18 mouse cellular contexts compared by ENCODE assay signal in genomic region chr10:60230321-60231088, GRCm38 (mm10). TPM values are rescaled to one million over a fixed set of nuclear protein-coding genes. Genes with fewer than 3 reads are reported as not detected.
DNase-seq lines count a peak whose midpoint lies in the region; ATAC-seq and TF ChIP-seq lines count a peak whose summit lies in the region.
"Had no signal": no experiment of that assay in that cellular context is flagged by ENCODE, and none has a peak within 500 bp of the region (broad histone marks: within the 10 kb centered on the region; RNA-seq: fewer than 3 reads in every experiment).

No protein-coding gene starts in this region.

- H3K27me3 ChIP-seq in spleen, adult 2 months (ENCODE audit: control insufficient read depth, insufficient read depth, low read length) = no peaks in the 10 kb centered on the region
- no peaks in the 10 kb centered on the region for H3K27me3 ChIP-seq in limb, embryonic 15.5 days
- H3K27me3 ChIP-seq in thymus, adult 2 months (ENCODE audit: control insufficient read depth, insufficient read depth, low read length) = no peaks in the 10 kb centered on the region

- ATAC-seq in limb, embryonic 15.5 days (ENCODE audit: insufficient number of reproducible peaks, low FRiP score, low TSS enrichment, low read depth) = 0 out of 2 replicates have a peak, but pooled peaks have one; percentile 32
- ATAC-seq: inflammation-experienced regulatory T-cells, adult 6 months had no signal

- DNase-seq in spleen, adult 2 months (ENCODE audit: low read depth in 1 of 2, low spot score in 2 of 2) = peak in 1 of 2 experiments; percentile 50
- no peak for DNase-seq in spleen, postnatal 10 days (ENCODE audit: low spot score in 2 of 2)
- DNase-seq in urinary bladder, postnatal 14 days (ENCODE audit: low spot score) = peak; percentile 76
- DNase-seq in ovary, adult 18-20 months (ENCODE audit: low spot score) = no peak
- DNase-seq in adrenal gland, adult 18-20 months (ENCODE audit: low spot score in 2 of 2) = no peak
- DNase-seq in thymus, adult 2 months = no peak
- DNase-seq: adrenal gland, adult 8-10 months; cerebellum, adult 11 months; cerebellum, postnatal 14 days; gastrocnemius, postnatal 14 days; lung, adult 18-20 months had no signal

- H3K4me2 ChIP-seq in limb, embryonic 15.5 days = no peak overlapping the region
- H3K4me2 ChIP-seq: midbrain, embryonic 11.5 days had no signal

- H3K4me3 ChIP-seq in spleen, adult 2 months (ENCODE audit: extremely low read depth, insufficient read depth, insufficient read length) = no peak overlapping the region
- no peak overlapping the region for H3K4me3 ChIP-seq in bone marrow, adult 2 months (replicated peaks; ENCODE audit: control insufficient read depth, low read depth, low read length)
- no peak overlapping the region for H3K4me3 ChIP-seq in limb, embryonic 15.5 days
- H3K4me3 ChIP-seq in thymus, adult 2 months (ENCODE audit: control insufficient read depth, insufficient read depth, low read length) = no peak overlapping the region
- H3K4me3 ChIP-seq: hindbrain, embryonic 10.5 days; layer of hippocampus, adult 2 months had no signal

- H3K9ac ChIP-seq in limb, embryonic 15.5 days = no peak overlapping the region

- peak overlapping the region; percentile 93 for H3K27ac ChIP-seq in spleen, adult 2 months (ENCODE audit: insufficient read depth, low read length)
- H3K27ac ChIP-seq in bone marrow, adult 2 months (ENCODE audit: control insufficient read depth, insufficient read depth, low read depth, low read length, poor library complexity) = peak overlapping the region; percentile 61
- peak overlapping the region; percentile 58 for H3K27ac ChIP-seq in limb, embryonic 15.5 days
- H3K27ac ChIP-seq in thymus, adult 2 months (ENCODE audit: control insufficient read depth, insufficient read depth, low read length) = no peak overlapping the region
- H3K27ac ChIP-seq: hindbrain, embryonic 10.5 days; layer of hippocampus, adult 2 months; macrophage had no signal

- TF ChIP-seq CTCF in spleen, adult 2 months (IDR thresholded peaks at IDR 0.05; ENCODE audit: extremely low read depth, insufficient read depth, insufficient read length, insufficient replicate concordance) = no peak
- TF ChIP-seq CTCF in bone marrow, adult 2 months (IDR thresholded peaks at IDR 0.05; ENCODE audit: control insufficient read depth, insufficient read depth, low read length) = no peak
- no peak for TF ChIP-seq CTCF in thymus, adult 2 months (IDR thresholded peaks at IDR 0.05; ENCODE audit: borderline replicate concordance, control insufficient read depth, extremely low read depth, insufficient read depth, low read length, poor library complexity)

- 61% methylated on average over 6 of the region's 6 CpGs for WGBS in spleen, adult 2 months
- WGBS in bone marrow, adult 2 months = 64% methylated on average over 6 of the region's 6 CpGs
- WGBS in limb, embryonic 15.5 days = 65% methylated on average over 6 of the region's 6 CpGs
- WGBS in thymus, adult 2 months = 80% methylated on average over 6 of the region's 6 CpGs

- no peaks in the 10 kb centered on the region for H3K36me3 ChIP-seq in spleen, adult 2 months (ENCODE audit: control insufficient read depth, insufficient read depth, low read length)
- no peaks in the 10 kb centered on the region for H3K36me3 ChIP-seq in limb, embryonic 15.5 days
- no peaks in the 10 kb centered on the region for H3K36me3 ChIP-seq in thymus, adult 2 months (ENCODE audit: control insufficient read depth, insufficient read depth, low read length)
- H3K36me3 ChIP-seq: hindbrain, embryonic 10.5 days had no signal

- no peaks in the 10 kb centered on the region for H3K9me3 ChIP-seq in limb, embryonic 15.5 days
- H3K9me3 ChIP-seq: hindbrain, embryonic 10.5 days had no signal

- peak; percentile 17; the same call in 1 of the 2 replicates for TF ChIP-seq POLR2A in spleen, adult 2 months (IDR thresholded peaks at IDR 0.05; ENCODE audit: low read depth, low read length)
- no peak for TF ChIP-seq POLR2A in bone marrow, adult 2 months (IDR thresholded peaks at IDR 0.05; ENCODE audit: borderline replicate concordance, control insufficient read depth, low read depth, low read length)
- no peak for TF ChIP-seq POLR2A in thymus, adult 2 months (IDR thresholded peaks at IDR 0.05; ENCODE audit: control insufficient read depth, extremely low read depth, insufficient read depth, low read length, poor library complexity)

- H3K4me1 ChIP-seq in spleen, adult 2 months (ENCODE audit: control insufficient read depth, insufficient read depth, insufficient read length) = peaks cover 25% of the 10 kb centered on the region; the same call in 1 of the 2 replicates
- no peaks in the 10 kb centered on the region; the same call in 1 of the 2 replicates for H3K4me1 ChIP-seq in bone marrow, adult 2 months (ENCODE audit: control insufficient read depth, insufficient read depth, low read length)
- H3K4me1 ChIP-seq in limb, embryonic 15.5 days = 0 out of 2 replicates have a peak, but pooled peaks cover 2% of the 10 kb centered on the region
- H3K4me1 ChIP-seq in thymus, adult 2 months (replicated peaks; ENCODE audit: control insufficient read depth, insufficient read depth, low read length) = no peaks in the 10 kb centered on the region

RNA-seq across cellular contexts. Expression of gene Chst3, which starts 11.4 kb away (rescaled TPM):
- polyA plus RNA-seq in spleen, adult 2 months (2012; rRNA removed) = 89.3 and 105 TPM in 2 replicates
- polyA plus RNA-seq in bone marrow, adult 2 months (2011; ENCODE audit: insufficient read depth, insufficient read length, low replicate concordance, missing spikeins) = 11.9 and 16.5 TPM in 2 replicates
- 2.7 and 3.0 TPM in 2 replicates for polyA plus RNA-seq in limb, embryonic 15.5 days (2015; fragmentation: Nextera tagmentation; extraction: Ambion mirVana)
- under 1 TPM; 0.77 to 0.86 TPM for total RNA-seq in adrenal gland, adult 18-20 months (2021)
- polyA plus RNA-seq in thymus, adult 2 months (2012; rRNA removed) = 2.1 and 4.5 TPM in 2 replicates

RNA-seq across cellular contexts. Expression of gene Psap, which starts 46.9 kb away (rescaled TPM):
- polyA plus RNA-seq in spleen, adult 2 months (2012; rRNA removed) = 1,338 and 1,442 TPM in 2 replicates
- polyA plus RNA-seq in bone marrow, adult 2 months (2011; ENCODE audit: insufficient read depth, insufficient read length, low replicate concordance, missing spikeins) = 271 and 453 TPM in 2 replicates
- 177 and 226 TPM in 2 replicates for polyA plus RNA-seq in limb, embryonic 15.5 days (2015; fragmentation: Nextera tagmentation; extraction: Ambion mirVana)
- total RNA-seq in adrenal gland, adult 18-20 months (2021) = 1,000 to 10,000 TPM; 1,159 to 1,329 TPM
- polyA plus RNA-seq in thymus, adult 2 months (2012; rRNA removed) = 1,527 and 1,921 TPM in 2 replicates
